Mouse (Mus musculus) bone marrow macrophage, adult 2 months (primary cell): ENCODE results near the gene Ap4s1. TPM values are rescaled to one million over a fixed set of nuclear protein-coding genes. Genes with fewer than 3 reads are reported as not detected.

Experiments used
- H3K27ac ChIP-seq: 2 replicates; pipeline ENCODE4 v1.5.1; 2012; ENCODE audit warnings: low read depth, low read length; ENCODE audit not compliant: insufficient read depth
- H3K4me1 ChIP-seq: 2 replicates; pipeline ENCODE4 v1.6.1; 2012; ENCODE audit warnings: low read length; ENCODE audit not compliant: control insufficient read depth, insufficient read depth
- H3K4me3 ChIP-seq: 2 replicates; pipeline ENCODE4 v1.5.1; 2012; ENCODE audit warnings: mild to moderate bottlenecking, low read length, moderate library complexity; ENCODE audit not compliant: insufficient read depth
- CTCF ChIP-seq: IDR thresholded peaks from 2 replicates; pipeline ENCODE4 v1.5.1; 2012; ENCODE audit warnings: low read depth, mild to moderate bottlenecking, low read length, moderate library complexity
- POLR2A ChIP-seq: IDR thresholded peaks from 2 replicates; pipeline ENCODE4 v1.6.1; 2012; ENCODE audit warnings: mild to moderate bottlenecking, low read depth, low read length, borderline replicate concordance
- polyA plus RNA-seq: library from polyadenylated mRNA; stranded (reverse); fragments of >200 nt; gene quantifications from 2 replicates; pipeline ENCODE4 v1.2.4, GENCODE M21; 2012; ENCODE audit not compliant: missing spikeins, insufficient read depth, insufficient read length

Gene Ap4s1
- polyA plus RNA-seq, 1 experiment, result 24.9 TPM

GRCm38 (mm10) chr12:51701723-51702122 lies 10.9 kb downstream of the Ap4s1 start:
- peaks cover 24% of the 10 kb centered on the region for H3K4me1 ChIP-seq

GRCm38 (mm10) chr12:51703859-51704258 lies 13.0 kb downstream of the Ap4s1 start:
- TF ChIP-seq POLR2A, result no peak
- no peak for TF ChIP-seq CTCF
- Histone ChIP-seq H3K27ac (peak overlapping the region; percentile 40), H3K4me3 (no peak overlapping the region), H3K4me1 (peaks cover 32% of the 10 kb centered on the region)

More at GRCm38 (mm10) chr12:51701723-51702122, 10.9 kb downstream of the Ap4s1 start:
- no peak overlapping the region for H3K27ac ChIP-seq
- H3K4me3 ChIP-seq, result no peak overlapping the region
- no peak for TF ChIP-seq POLR2A
- no peak for TF ChIP-seq CTCF

- H3K4me1 ChIP-seq, result peaks cover 33% of the 10 kb centered on the region
- TF ChIP-seq POLR2A (no peak), CTCF (no peak)
- no peak overlapping the region for H3K27ac ChIP-seq
- no peak overlapping the region for H3K4me3 ChIP-seq
These were observed 13.7 kb downstream of the Ap4s1 start for GRCm38 (mm10) chr12:51704572-51704971.

- Histone ChIP-seq H3K27ac (no peak overlapping the region), H3K4me1 (peaks cover 33% of the 10 kb centered on the region), H3K4me3 (no peak overlapping the region)
- no peak for TF ChIP-seq CTCF
- TF ChIP-seq POLR2A, result no peak
These were observed 14.9 kb downstream of the Ap4s1 start for GRCm38 (mm10) chr12:51705778-51706177.

GRCm38 (mm10) chr12:51706673-51707235 lies 15.9 kb downstream of the Ap4s1 start:
- peaks cover 33% of the 10 kb centered on the region for H3K4me1 ChIP-seq

GRCm38 (mm10) chr12:51708941-51709686 lies 18.3 kb downstream of the Ap4s1 start:
- Histone ChIP-seq H3K4me3 (no peak overlapping the region), H3K4me1 (peaks cover 31% of the 10 kb centered on the region), H3K27ac (no peak overlapping the region)
- TF ChIP-seq POLR2A, result no peak
- no peak for TF ChIP-seq CTCF

More at GRCm38 (mm10) chr12:51706673-51707235, 15.9 kb downstream of the Ap4s1 start:
- TF ChIP-seq CTCF (no peak), POLR2A (no peak)
- Histone ChIP-seq H3K4me3 (no peak overlapping the region), H3K27ac (peak overlapping the region; percentile 40)

- Histone ChIP-seq H3K4me1 (peaks cover 25% of the 10 kb centered on the region), H3K27ac (no peak overlapping the region), H3K4me3 (no peak overlapping the region)
- TF ChIP-seq CTCF, result no peak
- TF ChIP-seq POLR2A, result no peak
These were observed 18.9 kb downstream of the Ap4s1 start for GRCm38 (mm10) chr12:51709741-51710140.

GRCm38 (mm10) chr12:51710154-51710553 lies 19.3 kb downstream of the Ap4s1 start:
- Histone ChIP-seq H3K4me3 (no peak overlapping the region), H3K4me1 (peaks cover 21% of the 10 kb centered on the region), H3K27ac (no peak overlapping the region)
- TF ChIP-seq CTCF (no peak), POLR2A (no peak)

GRCm38 (mm10) chr12:51712685-51713084 lies 21.9 kb downstream of the Ap4s1 start:
- TF ChIP-seq POLR2A (no peak), CTCF (no peak)
- Histone ChIP-seq H3K4me3 (no peak overlapping the region), H3K4me1 (peaks cover 5% of the 10 kb centered on the region; the same call in 1 of the 2 replicates), H3K27ac (no peak overlapping the region)

GRCm38 (mm10) chr12:51718617-51719016 lies 27.8 kb downstream of the Ap4s1 start:
- Histone ChIP-seq H3K27ac (peak overlapping the region; percentile 36), H3K4me1 (peaks cover 8% of the 10 kb centered on the region), H3K4me3 (no peak overlapping the region)
- no peak for TF ChIP-seq POLR2A
- no peak for TF ChIP-seq CTCF
